Mouse (Mus musculus) bone marrow, adult 2 months (tissue): ENCODE data around the gene Zfp592.

Experiments used
- CTCF ChIP-seq: fragments of 200-500 bp; IDR thresholded peaks from 2 replicates; pipeline ENCODE4 v1.5.1; 2011; ENCODE audit warnings: low read length, control low read depth; ENCODE audit not compliant: control insufficient read depth, insufficient read depth
- POLR2A ChIP-seq: fragments of 200-500 bp; IDR thresholded peaks from 2 replicates; pipeline ENCODE4 v1.6.1; 2011; ENCODE audit warnings: low read depth, mild to moderate bottlenecking, control low read depth, low read length, borderline replicate concordance; ENCODE audit not compliant: control insufficient read depth

- no peak for TF ChIP-seq CTCF
- no peak for TF ChIP-seq POLR2A
These were observed 6.9 kb upstream of the Zfp592 start for GRCm38 (mm10) chr7:80986458-80987187.
